Mouse (Mus musculus) cerebellum, adult 18-20 months (tissue): ENCODE measurements around the gene Gad2.
"Not testable (repeated sequence)": the region's sequence is repeated elsewhere in the genome, so short reads cannot be mapped to it uniquely, and the experiment has no call there.

Source experiments
- DNase-seq, 2 experiments: peaks; one replicate each; pipeline ENCODE4 v3.0.0; 2021

The Gad2 gene

GRCm38 (mm10) chr2:22621828-22622731, at the start of gene Gad2:
Gad2 (plus strand) TSS chr2:22622205.
- DNase-seq, result peak; percentile 14

GRCm38 (mm10) chr2:22587469-22588169, 34.4 kb upstream of the Gad2 start:
- not testable (repeated sequence) for DNase-seq

DNA sequence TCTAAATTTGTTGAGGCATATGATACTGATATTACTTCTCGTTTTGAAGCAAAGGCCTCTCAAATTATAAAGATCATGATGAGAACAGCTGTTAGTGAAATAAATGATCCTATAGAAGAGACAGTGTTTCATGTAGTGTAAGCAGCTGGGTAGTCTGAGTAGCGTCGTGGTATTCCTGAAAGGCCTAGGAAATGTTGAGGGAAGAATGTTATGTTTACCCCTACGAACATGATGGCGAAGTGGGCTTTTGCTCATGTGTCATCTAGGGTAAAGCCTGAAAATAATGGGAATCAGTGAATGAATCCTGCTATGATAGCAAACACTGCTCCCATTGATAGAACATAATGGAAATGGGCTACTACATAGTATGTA, 33.8 kb upstream of the Gad2 start:
- not testable (repeated sequence) for DNase-seq

DNA sequence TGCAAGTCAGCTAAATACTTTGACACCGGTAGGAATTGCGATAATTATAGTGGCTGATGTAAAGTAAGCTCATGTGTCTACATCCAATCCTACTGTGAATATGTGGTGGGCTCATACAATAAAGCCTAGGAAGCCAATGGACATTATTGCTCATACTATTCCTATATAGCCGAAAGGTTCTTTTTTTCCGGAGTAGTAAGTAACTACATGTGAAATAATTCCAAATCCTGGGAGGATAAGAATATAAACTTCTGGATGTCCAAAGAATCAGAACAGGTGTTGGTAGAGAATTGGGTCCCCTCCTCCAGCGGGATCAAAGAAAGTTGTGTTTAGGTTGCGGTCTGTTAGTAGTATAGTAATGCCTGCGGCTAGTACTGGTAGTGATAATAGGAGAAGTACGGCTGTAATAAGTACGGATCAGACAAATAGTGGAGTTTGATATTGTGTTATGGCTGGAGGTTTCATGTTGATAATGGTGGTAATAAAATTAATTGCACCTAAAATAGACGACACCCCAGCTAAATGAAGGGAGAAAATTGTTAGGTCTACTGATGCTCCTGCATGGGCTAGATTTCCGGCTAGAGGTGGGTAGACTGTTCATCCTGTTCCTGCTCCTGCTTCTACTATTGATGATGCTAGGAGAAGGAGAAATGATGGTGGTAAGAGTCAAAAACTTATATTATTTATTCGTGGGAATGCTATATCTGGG, 33.2 kb upstream of the Gad2 start:
- not testable (repeated sequence) for DNase-seq

- not testable (repeated sequence) for DNase-seq
Observed at GRCm38 (mm10) chr2:22589382-22590205, 32.4 kb upstream of the Gad2 start.

DNA sequence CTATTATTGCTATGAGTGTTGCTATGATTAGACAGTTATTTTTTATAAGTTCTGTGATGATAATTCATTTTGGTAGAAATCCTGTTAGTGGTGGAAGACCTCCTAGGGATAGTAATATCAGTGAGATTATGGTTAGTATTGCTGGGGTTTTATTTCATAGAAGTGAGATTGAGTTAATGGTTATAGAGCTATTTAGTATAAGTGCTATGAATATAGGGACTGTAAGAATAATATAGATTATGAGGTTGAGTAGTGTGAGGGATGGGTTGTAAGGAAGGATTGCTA, 31.9 kb upstream of the Gad2 start:
- no peak for DNase-seq

GRCm38 (mm10) chr2:22617951-22618350, 4.1 kb upstream of the Gad2 start:
- DNase-seq, result no peak

DNA sequence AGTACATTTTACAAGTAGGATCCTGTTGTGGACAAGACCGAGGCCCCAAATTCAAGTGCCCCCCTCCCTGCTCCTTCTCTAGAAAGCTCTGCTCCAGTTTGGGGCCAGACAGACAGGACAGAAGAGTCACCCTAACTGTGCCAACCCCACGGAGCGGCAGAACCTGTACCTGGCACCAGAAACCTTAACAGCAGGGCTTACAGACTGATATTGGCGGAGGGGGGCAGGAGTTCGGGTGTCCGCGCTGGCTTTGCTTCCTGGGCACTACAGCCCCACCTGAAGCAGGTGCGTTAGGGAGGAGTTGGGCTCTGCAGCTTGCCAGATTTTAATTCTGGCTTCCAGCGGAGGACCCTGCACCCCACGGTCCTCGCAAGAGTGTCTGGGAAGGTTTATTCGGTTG, 2.6 kb upstream of the Gad2 start:
- no peak for DNase-seq

GRCm38 (mm10) chr2:22620030-22620429, 2.0 kb upstream of the Gad2 start:
- DNase-seq, result no peak

DNA sequence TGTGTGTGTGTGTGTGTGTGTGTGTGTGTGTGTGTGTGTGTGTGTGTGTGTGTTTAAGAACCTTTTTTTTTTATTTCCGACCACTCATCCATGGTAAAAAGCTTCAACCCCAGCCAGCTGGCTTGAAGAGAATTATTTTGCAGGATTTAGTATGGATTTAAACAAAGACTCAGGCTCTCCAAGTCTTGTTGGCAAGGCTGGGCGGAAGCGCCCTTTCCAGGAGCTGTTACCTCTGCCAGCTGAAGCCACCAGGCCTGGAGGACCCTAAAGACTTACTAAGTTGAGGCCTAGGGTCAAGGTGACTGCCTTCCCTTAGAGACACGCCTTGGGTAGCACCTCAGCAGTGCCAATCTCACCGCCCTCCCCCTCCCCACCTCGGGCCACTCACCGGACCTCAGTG, 1.5 kb upstream of the Gad2 start:
- DNase-seq, result no peak

- DNase-seq, result no peak
Observed at GRCm38 (mm10) chr2:22620978-22621827, 802 bp upstream of the Gad2 start.

DNA sequence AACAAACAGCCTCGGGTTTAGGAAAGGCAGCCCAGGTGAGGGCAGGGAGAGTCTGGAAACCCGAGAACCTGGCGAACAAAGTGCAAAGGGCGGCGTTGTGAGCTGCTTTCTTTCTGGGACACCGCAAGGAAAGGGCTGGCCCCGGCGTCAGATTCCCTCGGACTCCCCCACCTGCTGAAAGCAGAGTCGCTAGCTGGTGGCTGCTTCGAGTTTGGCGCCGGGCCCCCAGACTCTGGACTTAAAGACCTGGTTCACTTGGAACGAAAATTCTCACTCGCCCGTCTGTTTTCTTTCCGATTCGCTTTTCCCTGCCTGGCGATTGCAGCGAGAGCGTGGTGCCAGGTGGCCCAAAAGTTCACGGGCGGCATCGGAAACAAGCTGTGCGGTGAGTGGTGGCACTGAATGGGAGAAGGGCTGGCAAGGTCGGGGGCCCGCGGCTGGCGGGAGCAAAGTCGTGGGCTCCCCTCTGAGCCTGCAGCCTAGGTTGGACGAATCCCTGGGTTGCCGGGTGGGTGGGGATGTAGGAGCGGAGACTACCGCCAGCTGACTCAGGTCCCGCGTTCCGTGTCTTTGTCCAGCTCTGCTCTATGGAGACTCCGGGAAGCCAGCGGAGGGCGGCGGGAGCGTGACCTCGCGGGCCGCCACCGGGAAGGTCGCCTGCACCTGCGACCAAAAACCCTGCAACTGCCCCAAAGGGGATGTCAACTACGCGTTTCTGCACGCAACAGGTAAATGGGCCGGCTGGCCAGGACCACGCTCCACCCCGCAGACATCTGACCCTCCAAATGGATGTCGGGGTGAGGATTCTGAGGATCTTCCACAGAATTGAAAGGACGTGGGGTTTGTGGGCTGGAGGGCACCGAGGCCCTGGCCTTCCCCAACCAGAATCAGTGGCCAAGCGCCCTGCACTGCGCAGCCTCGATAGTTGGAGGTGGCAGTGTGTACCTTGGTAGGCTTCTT, 1.4 kb downstream of the Gad2 start:
- peak in 1 of 2 experiments; percentile 7 for DNase-seq

GRCm38 (mm10) chr2:22624188-22624975, 2.4 kb downstream of the Gad2 start:
- DNase-seq, result no peak

DNA sequence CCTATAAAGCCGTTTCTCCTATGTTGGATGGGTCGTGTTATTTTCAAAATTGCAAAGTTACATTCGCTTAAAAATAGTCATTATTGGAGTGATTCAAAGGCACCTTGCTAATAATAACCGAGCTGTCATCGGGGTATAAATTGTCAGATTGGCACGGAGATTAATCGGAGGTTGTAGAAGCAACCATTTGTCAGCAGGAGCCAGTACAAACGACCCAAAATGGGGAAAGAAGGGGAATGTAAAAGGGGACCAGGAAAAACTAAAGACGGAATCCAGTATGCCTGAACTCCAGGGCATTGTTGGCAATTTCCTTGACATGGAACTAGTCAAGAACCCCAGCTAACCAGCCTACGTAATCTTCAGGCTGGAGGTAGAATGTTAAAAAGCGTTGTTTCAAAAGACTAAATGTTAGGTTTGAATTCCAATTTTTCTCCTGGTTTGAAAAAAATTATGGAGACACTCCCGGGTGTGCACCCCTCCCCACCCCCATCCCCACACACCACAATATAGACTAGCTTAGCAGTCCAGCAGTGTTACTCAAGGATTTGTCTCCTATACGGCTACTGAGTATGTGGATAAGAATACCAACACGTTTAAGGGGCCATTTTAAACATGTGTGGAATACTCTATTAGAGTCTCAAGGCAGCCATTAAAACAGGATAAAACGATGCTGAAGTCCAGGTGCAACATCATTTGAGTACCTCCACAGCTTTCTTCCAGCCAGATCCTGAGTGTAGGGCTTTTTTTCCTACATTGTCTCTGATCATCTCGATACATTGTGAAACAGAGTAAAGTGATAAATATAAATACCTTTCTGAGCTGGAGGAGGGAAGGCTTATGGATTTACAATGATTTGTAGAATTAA, 3.3 kb downstream of the Gad2 start:
- DNase-seq, result no peak

- DNase-seq, result no peak
Observed at GRCm38 (mm10) chr2:22627147-22627666, 5.2 kb downstream of the Gad2 start.

DNA sequence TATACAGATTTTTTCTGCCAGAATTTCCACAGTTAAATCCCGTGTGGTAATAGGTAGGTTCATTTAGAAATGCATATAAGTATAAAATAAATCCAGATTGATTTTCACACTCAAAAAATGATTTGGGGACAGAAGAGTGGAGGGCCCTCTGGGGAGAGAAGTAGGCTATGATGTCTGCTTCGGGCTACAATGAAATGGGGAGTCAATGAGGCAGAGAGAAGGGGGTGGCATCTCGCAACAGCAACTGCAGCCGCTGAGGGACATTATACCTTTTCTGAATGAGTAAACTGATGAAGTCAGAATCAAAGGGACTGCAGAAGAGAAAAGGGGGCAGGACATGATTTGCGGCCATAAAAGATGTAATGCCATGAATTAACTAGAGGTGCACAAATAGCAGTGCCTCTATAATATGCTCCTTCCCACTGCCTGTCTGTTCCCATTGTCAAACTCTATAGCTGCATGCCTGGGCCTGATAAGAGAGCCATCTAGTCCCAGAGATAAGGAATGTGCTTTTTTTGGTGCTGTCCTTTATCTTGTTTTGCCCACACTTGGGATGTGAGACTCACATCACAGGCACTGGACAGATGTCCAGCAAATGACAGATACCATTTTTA, 5.9 kb downstream of the Gad2 start:
- DNase-seq, result no peak

DNA sequence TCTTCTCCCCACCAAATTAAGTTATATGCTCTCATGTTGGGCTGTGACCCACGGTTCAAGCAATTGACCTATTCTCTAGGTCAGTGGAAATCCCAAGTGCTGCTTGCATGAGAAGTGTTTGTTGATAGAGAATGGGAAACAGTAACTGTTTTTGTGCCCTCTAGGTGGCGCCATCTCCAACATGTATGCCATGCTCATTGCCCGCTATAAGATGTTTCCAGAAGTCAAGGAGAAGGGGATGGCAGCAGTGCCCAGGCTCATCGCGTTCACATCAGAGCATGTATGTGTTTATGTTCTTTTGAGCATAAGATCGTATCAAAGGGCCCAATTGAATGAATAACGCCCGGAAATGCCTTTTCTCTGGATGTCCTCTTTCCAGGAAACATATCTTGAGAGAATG, 12.8 kb downstream of the Gad2 start:
- peak; percentile 12 to 33 for DNase-seq

- DNase-seq, result no peak
Observed at GRCm38 (mm10) chr2:22646134-22646533, 24.1 kb downstream of the Gad2 start.
